Mouse (Mus musculus): ENCODE data around the gene Ccdc62.

DNA sequence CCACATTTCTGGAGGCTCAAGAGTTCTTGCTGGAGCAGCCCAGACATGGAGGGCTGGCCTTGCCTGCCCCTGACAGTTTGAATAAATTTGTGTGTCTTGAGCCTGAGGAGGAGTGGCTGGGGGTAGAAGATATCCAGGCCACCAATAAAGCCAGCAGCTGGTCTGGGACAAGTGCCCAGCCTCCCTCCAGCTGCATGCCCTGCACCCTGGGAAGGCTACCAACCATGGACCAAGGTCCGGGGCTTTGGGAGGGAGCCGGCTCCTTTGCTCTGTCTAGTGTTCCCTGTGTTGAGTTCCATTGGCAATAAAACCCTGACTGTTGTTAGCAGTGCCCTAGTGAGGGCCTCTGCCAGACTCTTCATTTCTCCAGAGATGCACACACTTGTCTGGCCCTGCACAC, 72.4 kb downstream of the Ccdc62 start:
- TF ChIP-seq POLR2A (IDR thresholded peaks at IDR 0.05; ENCODE audit: borderline replicate concordance, control insufficient read depth, low read depth, low read length) (no peak), CTCF (IDR thresholded peaks at IDR 0.05; ENCODE audit: control insufficient read depth, insufficient read depth, low read length) (no peak)
